Mouse (Mus musculus) kidney, adult 2 months (tissue): ENCODE results near the gene Arrdc3.

Experiments used
- CTCF ChIP-seq: fragments of 200-500 bp; conservative IDR thresholded peaks from 2 replicates; pipeline ENCODE4 v1.5.1; 2011; ENCODE audit warnings: low read depth, mild to moderate bottlenecking, control low read depth, low read length, moderate library complexity, mixed read lengths; ENCODE audit not compliant: insufficient read depth, insufficient read length
- POLR2A ChIP-seq: fragments of 200-500 bp; IDR thresholded peaks from one replicate; pipeline ENCODE4 v1.6.1; 2011; ENCODE audit warnings: low read depth, low read length, control low read depth

DNA sequence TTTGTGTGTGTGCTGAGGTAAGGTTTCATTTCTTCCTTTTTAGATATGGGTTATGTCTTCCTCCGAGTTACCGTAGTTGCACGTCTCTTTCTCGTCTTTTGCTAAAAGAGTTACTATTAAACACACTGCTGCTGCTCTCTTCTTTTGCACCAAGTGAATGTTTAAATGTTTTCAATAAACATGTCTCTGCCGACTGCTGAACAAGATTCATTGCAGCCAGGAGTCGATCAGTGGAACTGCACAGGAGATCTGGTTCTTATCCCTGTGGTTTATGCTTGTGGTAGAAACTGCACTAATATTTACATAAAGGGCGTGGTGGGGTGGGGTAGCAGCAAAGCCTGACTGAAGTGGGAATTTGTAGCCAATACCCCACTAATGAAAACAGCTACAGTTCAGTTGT lies 45.0 kb downstream of the Arrdc3 start:
- TF ChIP-seq POLR2A, result no peak
- TF ChIP-seq CTCF, result no peak
